Mouse (Mus musculus): ENCODE data around the gene Ccdc13. TPM values are rescaled to one million over a fixed set of nuclear protein-coding genes. Genes with fewer than 3 reads are reported as not detected.

The Ccdc13 gene
- total and polyA plus RNA-seq, 2 experiments from 2014 or later, result 4.7 to 5.2 TPM

GRCm38 (mm10) chr9:121775951-121776350 lies 63.3 kb downstream of the Ccdc13 start:
- no peak overlapping the region for H3K4me2 ChIP-seq (ENCODE audit: low read depth)
- H3K9me3 ChIP-seq (ENCODE audit: low read length), result no peaks in the 10 kb centered on the region
- no peak for TF ChIP-seq CTCF (IDR thresholded peaks at IDR 0.05; ENCODE audit: low read depth)
- no peaks in the 10 kb centered on the region for H3K36me3 ChIP-seq (ENCODE audit: insufficient read depth)
- H3K4me3 ChIP-seq (ENCODE audit: low read depth, low read length), result no peak overlapping the region
- no peak overlapping the region for H3K9ac ChIP-seq
- peaks cover 16% of the 10 kb centered on the region for H3K27me3 ChIP-seq (ENCODE audit: insufficient read depth, low read length)
- no peaks in the 10 kb centered on the region for H3K4me1 ChIP-seq (ENCODE audit: insufficient read depth)
- DNase-seq (no peak), ATAC-seq (no peak)
- H3K27ac ChIP-seq (ENCODE audit: low read depth, low read length), result no peak overlapping the region
- WGBS, result 73% methylated on average over 10 of the region's 10 CpGs

- ATAC-seq (no peak), DNase-seq (no peak)
- WGBS, result 76% methylated on average over 5 of the region's 5 CpGs
Observed at GRCm38 (mm10) chr9:121772412-121772811, 66.8 kb downstream of the Ccdc13 start.

GRCm38 (mm10) chr9:121765166-121765855 lies 74.0 kb downstream of the Ccdc13 start:
- no peak for ATAC-seq
- 81% methylated on average over 16 of the region's 16 CpGs for WGBS
- H3K36me3 ChIP-seq (ENCODE audit: insufficient read depth), result peaks cover 52% of the 10 kb centered on the region

More at GRCm38 (mm10) chr9:121772412-121772811, 66.8 kb downstream of the Ccdc13 start:
- Histone ChIP-seq H3K4me3 (ENCODE audit: low read depth, low read length) (no peak overlapping the region), H3K4me1 (ENCODE audit: insufficient read depth) (no peaks in the 10 kb centered on the region), H3K9ac (no peak overlapping the region), H3K9me3 (ENCODE audit: low read length) (no peaks in the 10 kb centered on the region), H3K27me3 (ENCODE audit: insufficient read depth, low read length) (peaks cover 5% of the 10 kb centered on the region), H3K4me2 (ENCODE audit: low read depth) (no peak overlapping the region), H3K27ac (ENCODE audit: low read depth, low read length) (no peak overlapping the region), H3K36me3 (ENCODE audit: insufficient read depth) (peaks cover 14% of the 10 kb centered on the region)
- no peak for TF ChIP-seq CTCF (IDR thresholded peaks at IDR 0.05; ENCODE audit: low read depth)

GRCm38 (mm10) chr9:121763716-121764115 lies 75.5 kb downstream of the Ccdc13 start:
- TF ChIP-seq CTCF (IDR thresholded peaks at IDR 0.05; ENCODE audit: low read depth), result no peak
- no peak overlapping the region for H3K27ac ChIP-seq (ENCODE audit: low read depth, low read length)
- peaks cover 51% of the 10 kb centered on the region for H3K36me3 ChIP-seq (ENCODE audit: insufficient read depth)
- no peak overlapping the region for H3K9ac ChIP-seq
- H3K9me3 ChIP-seq (ENCODE audit: low read length), result no peaks in the 10 kb centered on the region
- ATAC-seq (no peak), DNase-seq (no peak)
- H3K4me2 ChIP-seq (ENCODE audit: low read depth), result no peak overlapping the region
- H3K4me3 ChIP-seq (ENCODE audit: low read depth, low read length), result no peak overlapping the region
- WGBS, result 87% methylated on average over 19 of the region's 19 CpGs
- H3K27me3 ChIP-seq (ENCODE audit: insufficient read depth, low read length), result no peaks in the 10 kb centered on the region
- H3K4me1 ChIP-seq (ENCODE audit: insufficient read depth), result peaks cover 9% of the 10 kb centered on the region

More at GRCm38 (mm10) chr9:121765166-121765855, 74.0 kb downstream of the Ccdc13 start:
- Histone ChIP-seq H3K4me2 (ENCODE audit: low read depth) (no peak overlapping the region), H3K4me3 (ENCODE audit: low read depth, low read length) (no peak overlapping the region), H3K4me1 (ENCODE audit: insufficient read depth) (peaks cover 5% of the 10 kb centered on the region; the same call in 1 of the 2 replicates), H3K27ac (ENCODE audit: low read depth, low read length) (no peak overlapping the region), H3K27me3 (ENCODE audit: insufficient read depth, low read length) (no peaks in the 10 kb centered on the region), H3K9ac (no peak overlapping the region), H3K9me3 (ENCODE audit: low read length) (no peaks in the 10 kb centered on the region)
- no peak for TF ChIP-seq CTCF (IDR thresholded peaks at IDR 0.05; ENCODE audit: low read depth)
- DNase-seq, result no peak

- no peaks in the 10 kb centered on the region for H3K27me3 ChIP-seq (ENCODE audit: insufficient read depth, low read length)
- TF ChIP-seq CTCF (IDR thresholded peaks at IDR 0.05; ENCODE audit: low read depth), result no peak
- DNase-seq (no peak), ATAC-seq (no peak)
- H3K4me2 ChIP-seq (ENCODE audit: low read depth), result no peak overlapping the region
- no peaks in the 10 kb centered on the region for H3K9me3 ChIP-seq (ENCODE audit: low read length)
- no peak overlapping the region for H3K27ac ChIP-seq (ENCODE audit: low read depth, low read length)
- no peak overlapping the region for H3K4me3 ChIP-seq (ENCODE audit: low read depth, low read length)
- H3K4me1 ChIP-seq (ENCODE audit: insufficient read depth), result peaks cover 15% of the 10 kb centered on the region
- peaks cover 41% of the 10 kb centered on the region for H3K36me3 ChIP-seq (ENCODE audit: insufficient read depth)
- H3K9ac ChIP-seq, result no peak overlapping the region
- 90% methylated on average over 25 of the region's 25 CpGs for WGBS
Observed at GRCm38 (mm10) chr9:121762761-121763160, 76.5 kb downstream of the Ccdc13 start.

- Histone ChIP-seq H3K9me3 (ENCODE audit: low read length) (no peaks in the 10 kb centered on the region), H3K9ac (no peak overlapping the region), H3K4me3 (ENCODE audit: low read depth, low read length) (no peak overlapping the region), H3K36me3 (ENCODE audit: insufficient read depth) (peaks cover 36% of the 10 kb centered on the region), H3K4me1 (ENCODE audit: insufficient read depth) (peaks cover 15% of the 10 kb centered on the region), H3K4me2 (ENCODE audit: low read depth) (no peak overlapping the region), H3K27me3 (ENCODE audit: insufficient read depth, low read length) (no peaks in the 10 kb centered on the region), H3K27ac (ENCODE audit: low read depth, low read length) (no peak overlapping the region)
- no peak for TF ChIP-seq CTCF (IDR thresholded peaks at IDR 0.05; ENCODE audit: low read depth)
- no peak for ATAC-seq
- no peak for DNase-seq
- WGBS, result 90% methylated on average over 10 of the region's 10 CpGs
Observed at GRCm38 (mm10) chr9:121762248-121762647, 77.0 kb downstream of the Ccdc13 start.

GRCm38 (mm10) chr9:121761787-121762186 lies 77.5 kb downstream of the Ccdc13 start:
- no peak for TF ChIP-seq CTCF (IDR thresholded peaks at IDR 0.05; ENCODE audit: low read depth)
- 77% methylated on average over 8 of the region's 8 CpGs for WGBS
- DNase-seq, result no peak
- Histone ChIP-seq H3K27me3 (ENCODE audit: insufficient read depth, low read length) (no peaks in the 10 kb centered on the region), H3K4me2 (ENCODE audit: low read depth) (no peak overlapping the region), H3K4me1 (ENCODE audit: insufficient read depth) (peaks cover 15% of the 10 kb centered on the region), H3K36me3 (ENCODE audit: insufficient read depth) (peaks cover 34% of the 10 kb centered on the region), H3K9ac (no peak overlapping the region), H3K27ac (ENCODE audit: low read depth, low read length) (no peak overlapping the region), H3K9me3 (ENCODE audit: low read length) (no peaks in the 10 kb centered on the region), H3K4me3 (ENCODE audit: low read depth, low read length) (no peak overlapping the region)
- no peak for ATAC-seq
